Mouse (Mus musculus): ENCODE measurements at regions not wholly inside any gene's neighbourhood (a gene's known extent, or its start where the extent isn't known, plus 50 kb on each side); places are given as distances from the start of the nearest gene placed in this dataset.

GRCm38 (mm10) chr16:49278478-49278877, 221.2 kb downstream of the Myh15 start:
- DNase-seq (ENCODE audit: low spot score in 2 of 2), result peak in 1 of 2 experiments; percentile 49

- DNase-seq (ENCODE audit: low spot score in 2 of 2), result peak in 1 of 2 experiments; percentile 8
Measured at GRCm38 (mm10) chr16:49288096-49288714, 230.9 kb downstream of the Myh15 start.

- peak; percentile 11 to 13 for DNase-seq (ENCODE audit: low spot score in 2 of 2)
Measured at GRCm38 (mm10) chr16:49289200-49290079, 232.2 kb downstream of the Myh15 start.

GRCm38 (mm10) chr16:49303612-49304307, 246.5 kb downstream of the Myh15 start:
- no peak for DNase-seq (ENCODE audit: low spot score in 2 of 2)

DNA sequence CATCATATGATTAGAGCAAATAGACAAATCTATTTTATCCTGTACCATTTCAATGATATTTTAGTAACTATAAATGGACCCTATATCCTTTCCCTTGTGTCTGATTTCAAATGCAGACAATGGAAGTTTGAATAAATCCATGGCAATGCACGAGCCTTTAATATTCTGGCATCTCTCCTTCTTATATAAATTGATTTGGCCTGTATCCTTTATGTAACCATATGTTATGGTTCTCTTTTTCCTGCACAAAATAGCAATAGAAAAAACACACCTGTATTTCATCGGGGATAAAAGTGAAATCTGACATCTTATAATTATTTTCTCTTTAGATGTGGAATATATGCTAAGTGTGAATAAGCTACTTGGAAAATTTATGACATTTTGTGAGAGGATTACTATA, 247.1 kb downstream of the Myh15 start:
- DNase-seq (ENCODE audit: low spot score in 2 of 2), result no peak

DNA sequence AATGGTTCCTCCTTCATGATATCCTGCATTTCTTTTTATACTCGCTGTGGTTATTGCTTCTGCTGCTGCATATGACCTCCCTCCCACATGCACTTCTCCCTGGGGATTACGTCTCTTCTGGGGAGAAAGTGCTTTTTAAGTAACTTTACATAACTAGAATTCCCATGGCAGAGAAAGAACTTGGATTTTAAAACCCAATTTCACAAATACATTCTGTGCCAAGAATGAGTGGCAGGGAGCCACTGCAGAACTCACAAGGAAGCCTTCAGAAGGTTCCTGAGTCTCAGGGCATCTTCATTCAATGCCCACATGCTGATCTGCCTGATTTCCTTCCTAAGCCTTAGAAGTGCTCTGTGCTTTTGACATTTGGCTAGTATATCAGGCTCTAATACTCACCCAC, 259.8 kb downstream of the Myh15 start:
- no peak for DNase-seq (ENCODE audit: low spot score in 2 of 2)

GRCm38 (mm10) chr16:49319047-49319678, 261.9 kb downstream of the Myh15 start:
- DNase-seq (ENCODE audit: low spot score in 2 of 2), result no peak

- no peak for DNase-seq (ENCODE audit: low spot score in 2 of 2)
Measured at GRCm38 (mm10) chr16:49319774-49320173, 262.5 kb downstream of the Myh15 start.

GRCm38 (mm10) chr16:49321951-49322350, 264.7 kb downstream of the Myh15 start:
- DNase-seq (ENCODE audit: low spot score in 2 of 2), result no peak

- no peak for DNase-seq (ENCODE audit: low spot score in 2 of 2)
Measured at GRCm38 (mm10) chr16:49330725-49331386, 273.6 kb downstream of the Myh15 start.

DNA sequence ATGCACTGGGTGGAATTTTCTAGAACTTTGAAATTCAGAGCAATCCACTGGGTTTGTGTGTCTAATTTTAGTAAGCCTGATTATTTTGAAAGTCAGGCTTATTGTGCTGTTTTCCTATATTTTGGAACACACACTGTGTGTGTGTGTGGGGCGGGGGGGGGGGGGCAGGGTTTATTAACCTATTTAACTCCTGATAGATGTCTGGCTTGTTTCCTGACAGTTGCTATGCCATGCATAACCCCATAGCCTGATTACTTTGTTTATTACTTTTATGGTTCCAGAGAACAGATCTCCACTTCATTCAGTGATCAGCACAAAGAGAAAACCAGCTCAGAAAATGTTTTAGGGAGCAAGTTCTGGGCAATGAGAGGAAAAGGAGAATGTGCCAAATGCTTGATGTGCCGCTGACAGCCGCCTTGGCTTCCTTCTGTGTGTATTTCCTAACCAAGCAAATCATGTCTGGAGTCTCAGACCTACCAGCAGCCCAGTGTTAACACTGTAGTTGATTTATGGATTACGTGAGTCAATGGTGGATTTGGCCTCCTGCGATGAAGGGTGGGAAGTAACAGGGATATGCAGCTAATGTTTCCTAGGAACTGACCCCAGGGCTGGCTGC, 274.9 kb downstream of the Myh15 start:
- DNase-seq (ENCODE audit: low spot score in 2 of 2), result peak in 1 of 2 experiments; percentile 14

- DNase-seq (ENCODE audit: low spot score in 2 of 2), result peak; percentile 21 to 25
Measured at GRCm38 (mm10) chr16:49335916-49336315, 278.6 kb downstream of the Myh15 start.

DNA sequence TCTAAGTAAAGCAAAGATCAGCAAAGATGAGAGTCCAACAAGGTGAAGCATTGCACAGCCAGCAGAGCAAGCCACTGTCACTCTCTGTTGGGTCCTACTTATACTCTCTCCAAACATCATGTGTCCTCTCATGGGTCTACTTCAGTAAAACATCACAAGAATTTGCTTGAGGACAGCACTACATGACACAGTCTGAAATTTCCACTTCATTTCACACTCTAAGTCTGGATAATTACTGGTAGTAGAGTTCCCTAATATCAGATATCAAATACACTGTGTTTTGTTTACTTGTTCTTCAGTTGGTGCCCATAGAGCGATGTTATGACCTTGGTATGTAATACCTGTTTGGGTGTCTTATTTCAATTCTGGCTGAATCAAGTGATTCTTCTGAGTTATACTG, 280.7 kb downstream of the Myh15 start:
- DNase-seq (ENCODE audit: low spot score in 2 of 2), result no peak

DNA sequence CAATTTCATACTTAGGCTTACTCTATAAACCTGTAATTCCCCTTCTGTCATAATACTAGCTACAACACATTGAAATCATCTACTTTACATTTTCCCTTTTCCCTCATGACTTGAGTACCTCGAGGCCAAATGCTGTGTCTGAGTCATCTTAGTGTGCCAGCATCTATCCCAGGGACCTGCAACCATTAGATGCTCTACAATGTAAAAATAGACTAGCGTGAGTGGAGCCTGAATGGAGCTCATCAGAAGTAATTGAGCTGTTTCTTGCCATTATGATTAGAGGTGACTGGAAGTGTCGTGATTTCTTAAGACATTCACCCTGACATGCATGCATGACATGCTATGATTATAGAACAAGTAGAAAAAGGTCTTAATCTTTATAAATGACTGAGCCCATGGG, 301.1 kb downstream of the Myh15 start:
- no peak for DNase-seq (ENCODE audit: low spot score in 2 of 2)

DNA sequence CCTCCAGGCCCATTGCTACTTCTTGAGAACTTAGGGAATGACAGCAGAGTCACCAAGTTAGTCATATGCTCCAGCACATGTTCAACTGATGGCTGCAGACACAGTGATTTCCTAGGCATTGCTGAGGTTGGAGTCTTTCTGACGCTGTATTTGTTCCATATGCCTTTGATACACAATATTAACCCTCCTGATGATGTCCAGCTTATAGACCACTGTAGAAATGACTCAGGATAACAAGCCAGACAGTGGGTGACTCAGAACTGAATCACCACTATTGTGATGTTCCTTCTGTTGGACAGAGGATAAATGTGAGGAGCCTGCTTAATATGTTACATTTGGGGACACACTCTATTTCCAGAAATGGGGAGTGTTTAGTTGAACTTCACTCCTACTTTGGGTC, 304.4 kb downstream of the Myh15 start:
- no peak for DNase-seq (ENCODE audit: low spot score in 2 of 2)

- no peak for DNase-seq (ENCODE audit: low spot score in 2 of 2)
Measured at GRCm38 (mm10) chr16:49369450-49369849, 312.2 kb downstream of the Myh15 start.

DNA sequence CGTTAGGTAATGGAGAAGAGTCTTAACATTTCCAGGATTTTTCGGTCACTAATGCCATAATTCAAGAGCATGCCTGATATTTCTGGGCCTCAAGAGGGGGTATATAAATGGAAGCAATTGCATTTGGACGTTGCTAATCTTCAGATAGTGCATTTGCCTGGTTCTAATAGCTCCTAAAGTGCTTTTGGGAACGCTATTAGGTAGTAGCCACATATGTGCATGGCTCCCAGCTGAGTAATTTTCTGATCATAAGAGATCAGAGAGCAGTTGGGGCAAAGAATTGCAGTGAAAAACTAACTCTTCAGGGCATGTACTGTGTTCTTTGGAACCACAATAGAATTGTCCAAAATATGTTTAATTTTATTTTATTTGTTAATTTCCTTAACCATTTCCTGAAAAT, 317.8 kb downstream of the Myh15 start:
- no peak for DNase-seq (ENCODE audit: low spot score in 2 of 2)

- no peak for DNase-seq (ENCODE audit: low spot score in 2 of 2)
Measured at GRCm38 (mm10) chr16:49378917-49379473, 320.0 kb upstream of the Ift57 start.

GRCm38 (mm10) chr16:49388135-49388534, 310.9 kb upstream of the Ift57 start:
- no peak for DNase-seq (ENCODE audit: low spot score in 2 of 2)

DNA sequence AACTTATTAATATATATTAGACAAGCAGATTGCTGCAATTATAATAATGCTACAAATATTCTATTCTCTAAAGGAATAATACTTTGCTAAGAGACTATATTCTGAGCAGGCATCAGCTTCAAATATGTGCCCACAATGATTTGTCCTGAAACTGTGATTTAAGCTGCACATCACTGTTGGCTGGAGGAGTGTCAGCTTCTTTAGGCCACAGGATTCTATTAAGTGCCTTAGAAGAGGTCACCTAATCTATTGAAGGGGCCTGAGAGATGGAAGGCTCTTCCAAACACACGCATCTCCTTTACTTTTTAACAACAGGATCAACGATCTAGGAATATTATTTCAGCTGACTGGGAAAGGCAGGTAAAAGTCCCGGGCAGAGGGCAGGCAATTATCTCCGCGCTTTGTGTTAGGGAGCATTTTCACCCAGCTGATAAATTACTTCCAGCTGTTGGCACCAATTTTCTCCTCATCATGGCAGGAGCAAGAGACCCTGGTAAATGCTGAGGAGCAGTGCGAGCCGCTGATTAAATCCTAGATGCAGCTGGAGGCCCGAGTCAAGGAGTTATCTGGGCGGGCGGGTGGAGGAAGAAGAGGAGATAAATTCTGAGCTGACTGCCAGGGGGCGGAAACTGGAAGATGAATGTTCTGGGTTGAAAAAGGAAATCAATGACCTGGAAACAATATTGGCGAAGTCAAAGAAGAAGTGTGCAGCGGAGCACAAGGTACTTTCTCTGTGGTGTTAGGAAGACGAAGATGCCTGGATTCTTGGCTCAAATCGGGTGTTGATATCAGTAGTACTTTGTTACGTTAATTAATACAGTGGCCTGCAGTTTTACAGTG, 290.9 kb upstream of the Ift57 start:
- DNase-seq (ENCODE audit: low spot score in 2 of 2), result no peak
